Mouse (Mus musculus) limb, embryonic 15.5 days (tissue): Measurements from ENCODE around the gene Epsti1. TPM values are rescaled to one million over a fixed set of nuclear protein-coding genes. Genes with fewer than 3 reads are reported as not detected.

Experiments
- ATAC-seq: fragments of 200-750 bp; cut with Nextera tagmentation; 2 replicates; pipeline ENCODE4 v1.8.0; 2017; ENCODE audit warnings: low read depth, moderate TSS enrichment; ENCODE audit not compliant: insufficient number of reproducible peaks, low FRiP score, low TSS enrichment
- H3K27ac ChIP-seq: fragments of 300-500 bp; sonication (generic); 2 replicates; pipeline ENCODE4 v1.5.1; 2015; ENCODE audit warnings: moderate library complexity, mild to moderate bottlenecking, inconsistent platforms
- H3K27me3 ChIP-seq: fragments of 300-500 bp; sonication (generic); 2 replicates; pipeline ENCODE4 v1.6.1; 2015; ENCODE audit warnings: inconsistent platforms
- H3K36me3 ChIP-seq: fragments of 300-500 bp; sonication (generic); 2 replicates; pipeline ENCODE4 v1.6.1; 2015; ENCODE audit warnings: inconsistent platforms
- H3K4me1 ChIP-seq: fragments of 300-500 bp; sonication (generic); 2 replicates; pipeline ENCODE4 v1.6.1; 2015; ENCODE audit warnings: inconsistent platforms
- H3K4me2 ChIP-seq: fragments of 300-500 bp; sonication (generic); 2 replicates; pipeline ENCODE4 v1.6.1; 2015; ENCODE audit warnings: mild to moderate bottlenecking, inconsistent platforms
- H3K4me3 ChIP-seq: fragments of 300-500 bp; sonication (generic); 2 replicates; pipeline ENCODE4 v1.5.1; 2015; ENCODE audit warnings: mild to moderate bottlenecking, inconsistent platforms
- H3K9ac ChIP-seq: fragments of 300-500 bp; sonication (generic); 2 replicates; pipeline ENCODE4 v1.6.1; 2015; ENCODE audit warnings: inconsistent platforms
- H3K9me3 ChIP-seq: fragments of 300-500 bp; sonication (generic); 2 replicates; pipeline ENCODE4 v1.6.1; 2016; ENCODE audit warnings: inconsistent platforms
- WGBS: fragments of 180-500 bp; shearing (Covaris S2); methylation state at CpG from one replicate; pipeline ENCODE4 v1.1.7; 2015; 5-methylcytosine and 5-hydroxymethylcytosine counted together
- polyA plus RNA-seq: library from polyadenylated mRNA; unstranded; fragments of >200 nt; fragmentation: Nextera tagmentation; extraction: Ambion mirVana; gene quantifications from 2 replicates; pipeline ENCODE4 v1.2.1, GENCODE M21; 2015

Gene Epsti1
- polyA plus RNA-seq, 1 experiment from 2014 or later: 1.2 TPM

DNA sequence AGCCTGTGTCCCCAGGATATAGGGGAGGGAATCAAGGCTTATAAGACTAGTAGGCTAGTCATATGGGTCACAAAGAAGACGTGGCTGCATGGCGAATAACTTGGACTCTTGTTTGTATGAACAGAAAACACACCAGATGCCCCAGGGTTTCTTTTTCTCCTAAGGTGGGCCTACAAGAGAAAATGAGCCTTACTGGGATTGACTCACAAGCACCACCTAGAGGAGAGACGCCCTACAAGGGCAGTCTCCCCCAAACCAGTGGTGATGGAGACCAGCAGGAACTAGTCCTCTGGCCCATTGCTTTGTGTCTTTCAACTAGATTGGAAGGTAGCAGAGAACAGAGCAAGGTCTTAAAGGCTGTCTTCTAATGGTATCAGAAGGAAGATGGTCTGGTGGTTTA, 22.7 kb downstream of the Epsti1 start:
- no peak overlapping the region for H3K4me2 ChIP-seq
- H3K27ac ChIP-seq: no peak overlapping the region
- peaks cover 3% of the 10 kb centered on the region for H3K4me1 ChIP-seq
- no peak overlapping the region for H3K4me3 ChIP-seq
- ATAC-seq: no peak
- H3K27me3 ChIP-seq: no peaks in the 10 kb centered on the region
- no peaks in the 10 kb centered on the region for H3K36me3 ChIP-seq
- no peak overlapping the region for H3K9ac ChIP-seq
- 39% methylated on average over 3 of the region's 3 CpGs for WGBS
- no peaks in the 10 kb centered on the region for H3K9me3 ChIP-seq

DNA sequence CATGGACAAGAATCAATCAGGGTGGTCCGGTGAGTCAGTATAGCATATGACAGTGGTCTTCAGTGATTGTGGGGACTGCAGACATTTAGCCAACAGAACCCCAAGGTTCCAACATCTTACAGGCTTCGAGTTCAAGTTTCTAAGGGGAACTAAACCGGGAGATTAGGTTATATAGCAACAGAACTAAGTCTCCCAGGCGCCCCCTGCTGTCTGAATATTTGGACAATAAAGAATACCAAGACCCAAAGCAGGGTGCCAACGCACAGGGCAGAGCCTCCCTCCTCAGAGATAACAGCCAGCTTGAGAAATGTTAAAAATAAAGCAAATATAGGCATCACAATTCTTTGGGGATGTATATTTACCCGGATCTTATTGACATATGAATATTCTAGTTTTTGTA, 24.0 kb downstream of the Epsti1 start:
- H3K36me3 ChIP-seq: no peaks in the 10 kb centered on the region
- no peak overlapping the region for H3K9ac ChIP-seq
- ATAC-seq: no peak
- H3K9me3 ChIP-seq: no peaks in the 10 kb centered on the region
- peaks cover 5% of the 10 kb centered on the region; the same call in 1 of the 2 replicates for H3K4me1 ChIP-seq
- H3K4me3 ChIP-seq: no peak overlapping the region
- H3K27ac ChIP-seq: no peak overlapping the region
- 48% methylated on average over 6 of the region's 6 CpGs for WGBS
- H3K27me3 ChIP-seq: no peaks in the 10 kb centered on the region
- H3K4me2 ChIP-seq: no peak overlapping the region

DNA sequence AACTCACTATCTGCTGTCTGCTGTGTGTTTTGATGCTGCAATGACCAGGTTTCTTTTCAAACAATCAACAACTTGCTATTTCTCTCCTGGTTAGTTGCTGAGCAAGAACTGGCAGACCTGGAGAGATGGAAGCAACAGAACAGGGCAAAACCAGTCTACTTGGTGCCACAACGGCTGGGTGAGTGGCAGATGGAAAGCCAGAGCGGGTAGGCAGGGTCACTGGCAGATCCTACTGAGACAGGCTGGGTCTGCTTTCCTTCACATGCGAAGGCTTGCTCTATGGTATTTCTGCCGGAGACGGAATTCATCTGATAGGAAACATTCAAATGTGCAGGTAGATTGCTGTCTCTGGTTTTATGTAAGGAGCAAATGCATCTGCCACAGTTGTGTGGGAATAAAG, 24.6 kb downstream of the Epsti1 start:
- no peak overlapping the region for H3K4me3 ChIP-seq
- no peaks in the 10 kb centered on the region for H3K27me3 ChIP-seq
- no peak overlapping the region for H3K4me2 ChIP-seq
- no peaks in the 10 kb centered on the region for H3K36me3 ChIP-seq
- no peaks in the 10 kb centered on the region for H3K9me3 ChIP-seq
- H3K9ac ChIP-seq: no peak overlapping the region
- peaks cover 5% of the 10 kb centered on the region; the same call in 1 of the 2 replicates for H3K4me1 ChIP-seq
- ATAC-seq: no peak
- whole genome bisulfite sequencing: 57% methylated on average over 5 of the region's 5 CpGs
- H3K27ac ChIP-seq: no peak overlapping the region

DNA sequence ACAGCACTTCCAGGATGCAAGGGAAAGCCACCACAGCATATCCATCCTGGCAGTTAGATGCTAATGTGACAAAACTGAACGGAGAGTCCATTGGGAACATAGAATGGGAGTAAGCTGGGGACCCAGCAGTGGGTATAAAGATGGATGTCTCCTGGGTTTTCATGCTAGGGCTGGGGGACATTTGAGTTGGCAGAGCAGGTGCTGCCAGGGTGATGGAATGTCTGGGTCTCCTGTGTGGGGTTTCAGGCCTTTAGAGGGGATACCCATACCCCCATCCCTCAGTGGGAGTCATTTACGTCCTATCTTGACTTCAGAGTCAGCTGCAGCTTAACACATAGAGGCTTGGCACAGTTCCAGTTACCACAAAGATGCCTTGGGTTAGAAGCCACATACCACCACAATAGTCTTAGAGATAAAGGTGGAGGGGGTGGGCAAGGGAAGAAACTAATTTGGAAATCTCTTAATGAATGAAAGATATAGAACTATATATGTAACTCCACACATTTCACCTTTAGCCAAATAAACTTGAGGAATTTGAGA, 25.2 kb downstream of the Epsti1 start:
- H3K9ac ChIP-seq: no peak overlapping the region
- no peak overlapping the region for H3K4me2 ChIP-seq
- no peak overlapping the region for H3K4me3 ChIP-seq
- H3K4me1 ChIP-seq: peaks cover 5% of the 10 kb centered on the region; the same call in 1 of the 2 replicates
- no peaks in the 10 kb centered on the region for H3K27me3 ChIP-seq
- H3K36me3 ChIP-seq: no peaks in the 10 kb centered on the region
- H3K9me3 ChIP-seq: no peaks in the 10 kb centered on the region
- WGBS: 53% methylated on average over 2 of the region's 2 CpGs
- H3K27ac ChIP-seq: no peak overlapping the region
- ATAC-seq: no peak

DNA sequence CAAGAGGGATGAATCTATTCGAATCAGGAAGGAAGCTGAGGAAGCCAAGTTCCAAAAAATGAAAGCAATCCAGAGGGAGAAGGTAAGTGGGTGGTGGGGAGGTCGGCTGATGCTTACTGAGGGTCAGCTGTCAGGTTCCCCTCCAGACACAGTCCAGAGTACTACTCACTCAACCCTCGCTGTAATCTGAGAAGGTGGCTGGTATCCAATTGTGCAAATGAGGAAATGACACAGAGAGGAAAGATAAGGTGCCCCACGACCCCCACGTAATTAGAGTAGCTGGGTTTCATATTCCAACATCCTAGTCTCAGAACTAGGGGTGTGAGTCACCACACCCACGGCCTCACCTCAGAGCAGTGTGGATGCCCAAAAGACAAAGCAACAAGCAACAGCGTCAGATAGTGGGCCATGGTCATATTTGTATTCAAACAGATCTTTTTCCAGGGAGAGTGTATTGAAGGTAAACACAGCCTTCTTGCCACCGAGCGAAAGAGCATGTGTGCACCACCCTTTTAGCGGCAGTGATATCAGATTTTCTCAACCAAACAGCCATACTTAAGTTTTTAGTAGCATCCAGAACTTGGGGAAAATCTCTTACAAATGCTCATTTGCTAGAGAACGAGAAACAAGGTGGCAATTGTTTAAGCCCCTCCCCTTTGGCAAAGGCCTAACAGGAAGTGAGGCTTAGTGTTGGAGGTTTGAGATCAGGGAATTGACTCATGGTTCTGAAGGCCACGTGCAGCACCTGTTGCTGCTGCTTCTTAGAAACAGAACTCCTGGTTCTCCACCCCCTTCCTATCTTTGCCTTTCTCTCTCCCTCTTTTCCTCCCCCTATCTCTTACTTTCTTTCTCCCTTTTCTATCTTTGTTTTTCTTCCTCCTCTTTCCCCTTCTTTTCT, 28.4 kb downstream of the Epsti1 start:
- H3K9me3 ChIP-seq: no peaks in the 10 kb centered on the region
- H3K4me1 ChIP-seq: peaks cover 5% of the 10 kb centered on the region; the same call in 1 of the 2 replicates
- no peaks in the 10 kb centered on the region for H3K27me3 ChIP-seq
- no peak overlapping the region for H3K4me2 ChIP-seq
- WGBS: 34% methylated on average over 12 of the region's 12 CpGs
- no peak for ATAC-seq
- no peaks in the 10 kb centered on the region for H3K36me3 ChIP-seq
- H3K9ac ChIP-seq: no peak overlapping the region
- H3K27ac ChIP-seq: no peak overlapping the region
- H3K4me3 ChIP-seq: no peak overlapping the region

DNA sequence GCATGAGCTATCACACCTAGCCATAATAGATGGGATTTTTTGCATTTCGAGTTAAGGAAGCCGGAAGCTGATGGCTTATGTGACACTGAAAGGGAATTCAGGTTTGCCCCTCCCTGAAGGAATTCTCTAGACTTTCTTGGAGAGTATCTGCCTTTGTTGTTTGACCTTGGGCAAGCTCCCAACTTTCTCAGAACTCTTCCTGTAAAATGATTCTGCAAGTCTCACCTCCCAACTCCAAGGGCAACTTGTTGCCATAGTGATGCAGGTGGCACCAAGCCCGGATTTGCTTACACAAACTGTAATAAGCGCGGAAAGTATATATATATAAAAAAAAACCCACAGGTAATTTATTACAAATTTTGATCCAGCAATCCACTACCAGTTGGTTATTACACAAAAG, 29.2 kb downstream of the Epsti1 start:
- no peaks in the 10 kb centered on the region for H3K9me3 ChIP-seq
- peaks cover 5% of the 10 kb centered on the region; the same call in 1 of the 2 replicates for H3K4me1 ChIP-seq
- no peaks in the 10 kb centered on the region for H3K36me3 ChIP-seq
- WGBS: 64% methylated on average over 5 of the region's 5 CpGs
- no peak overlapping the region for H3K4me2 ChIP-seq
- H3K27me3 ChIP-seq: no peaks in the 10 kb centered on the region
- no peak overlapping the region for H3K27ac ChIP-seq
- H3K4me3 ChIP-seq: no peak overlapping the region
- ATAC-seq: no peak
- no peak overlapping the region for H3K9ac ChIP-seq

DNA sequence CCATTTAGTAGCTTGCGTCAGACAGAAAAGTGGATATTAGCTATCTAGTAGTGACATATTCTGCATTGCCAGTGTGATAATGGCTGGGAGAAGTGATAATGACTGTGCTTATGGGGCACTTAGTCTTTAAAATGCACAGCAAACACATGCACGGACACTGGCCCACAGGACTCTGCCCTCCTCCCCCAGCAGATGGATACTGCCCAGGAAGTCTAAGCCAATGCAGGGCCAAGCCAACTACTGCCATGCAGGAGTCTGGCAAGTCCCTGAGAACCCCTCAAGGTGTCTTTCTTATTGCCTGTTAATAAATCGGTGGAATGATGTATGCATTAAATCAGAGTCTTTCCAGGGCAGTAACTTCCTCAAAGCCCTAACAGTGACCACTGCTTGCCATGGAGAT, 30.4 kb downstream of the Epsti1 start:
- WGBS: 81% methylated on average over 3 of the region's 3 CpGs
- Histone ChIP-seq H3K27me3 (no peaks in the 10 kb centered on the region), H3K4me3 (no peak overlapping the region), H3K36me3 (no peaks in the 10 kb centered on the region), H3K4me2 (no peak overlapping the region), H3K4me1 (peaks cover 5% of the 10 kb centered on the region; the same call in 1 of the 2 replicates), H3K9ac (no peak overlapping the region), H3K27ac (no peak overlapping the region), H3K9me3 (no peaks in the 10 kb centered on the region)
- ATAC-seq: no peak

DNA sequence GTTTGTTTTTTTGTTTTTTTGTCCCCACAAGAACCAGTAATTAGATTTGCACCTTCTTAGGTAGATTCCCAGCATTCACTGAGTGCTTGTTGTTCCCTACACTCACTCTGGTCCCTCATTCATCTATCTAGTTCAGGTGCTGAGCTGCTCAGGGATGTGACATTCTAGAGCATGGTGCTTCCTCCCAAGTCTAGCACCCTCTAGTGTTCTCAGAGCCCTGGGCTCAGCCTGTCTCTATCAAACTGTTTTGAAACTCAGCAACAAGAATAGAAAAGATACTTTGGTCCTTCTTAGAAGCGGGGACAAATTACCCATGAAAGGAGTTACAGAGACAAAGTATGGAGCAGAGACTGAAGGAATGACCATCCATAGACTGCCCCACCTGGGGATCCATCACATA, 37.1 kb downstream of the Epsti1 start:
- Histone ChIP-seq H3K9me3 (no peaks in the 10 kb centered on the region), H3K27ac (no peak overlapping the region), H3K36me3 (no peaks in the 10 kb centered on the region), H3K4me3 (no peak overlapping the region), H3K4me1 (no peaks in the 10 kb centered on the region), H3K27me3 (0 out of 2 replicates have a peak, but pooled peaks cover 3% of the 10 kb centered on the region), H3K9ac (no peak overlapping the region), H3K4me2 (no peak overlapping the region)
- 90% methylated on average over 1 of the region's 1 CpGs for WGBS
- ATAC-seq: no peak

DNA sequence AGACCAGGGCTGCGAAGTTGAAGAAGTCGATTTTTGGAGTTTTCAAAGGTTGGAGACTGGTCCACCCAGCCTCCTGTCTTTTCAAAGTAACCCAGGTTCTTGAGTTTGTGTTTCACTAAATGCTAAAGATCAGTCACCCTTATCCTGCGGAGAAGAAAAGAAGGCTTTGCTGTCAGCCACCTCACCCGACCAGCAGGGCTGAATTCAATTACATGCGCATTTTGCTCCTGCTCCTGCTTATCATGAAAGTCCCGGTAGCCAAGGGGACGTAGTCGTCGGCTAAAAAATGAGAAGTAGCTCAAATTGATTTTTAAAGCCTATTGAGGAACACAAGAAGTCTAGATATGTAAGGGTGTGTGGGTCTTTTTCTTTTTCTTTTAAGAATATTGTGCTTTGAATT, 38.2 kb downstream of the Epsti1 start:
- ATAC-seq: no peak
- H3K4me3 ChIP-seq: no peak overlapping the region
- WGBS: 49% methylated on average over 9 of the region's 9 CpGs
- H3K27ac ChIP-seq: no peak overlapping the region
- 0 out of 2 replicates have a peak, but pooled peaks cover 3% of the 10 kb centered on the region for H3K27me3 ChIP-seq
- no peaks in the 10 kb centered on the region for H3K9me3 ChIP-seq
- no peaks in the 10 kb centered on the region for H3K4me1 ChIP-seq
- no peak overlapping the region for H3K4me2 ChIP-seq
- H3K9ac ChIP-seq: no peak overlapping the region
- H3K36me3 ChIP-seq: no peaks in the 10 kb centered on the region

DNA sequence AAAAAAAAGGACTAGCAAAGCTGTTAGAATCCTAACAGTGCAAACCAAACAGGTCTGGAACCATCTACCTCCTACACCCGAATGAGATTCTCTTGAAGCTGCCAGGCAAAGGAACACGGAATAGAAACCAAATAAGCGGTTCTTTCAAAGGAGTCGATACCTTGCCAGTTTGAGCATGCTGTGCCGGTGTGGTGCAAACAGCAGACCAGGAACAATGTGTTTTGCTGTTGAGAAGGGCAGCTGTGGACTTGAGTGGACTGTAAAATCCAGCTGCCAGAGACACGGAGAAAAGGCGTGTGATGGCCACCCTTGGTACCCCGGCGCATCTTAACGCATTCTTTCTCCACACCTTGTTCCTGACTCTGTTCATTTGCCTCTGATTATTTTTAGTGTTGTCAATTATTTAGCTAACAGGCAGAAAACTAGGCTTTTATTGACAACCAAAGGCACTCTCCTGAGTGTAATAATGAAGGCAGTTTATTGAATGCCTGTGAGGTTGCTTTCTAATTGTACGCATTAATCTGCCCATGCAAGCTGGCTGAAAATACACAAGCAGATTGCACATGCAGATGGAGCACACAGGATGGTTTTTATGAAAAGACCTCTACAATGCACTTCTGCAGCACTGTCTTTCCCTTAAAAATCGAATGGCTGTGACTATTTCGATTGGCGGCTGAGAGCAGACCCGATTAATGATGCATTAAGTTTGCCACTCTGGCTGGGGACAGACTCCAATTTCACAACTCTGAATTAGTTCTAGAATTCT, 38.9 kb downstream of the Epsti1 start:
- H3K9me3 ChIP-seq: no peaks in the 10 kb centered on the region
- H3K9ac ChIP-seq: no peak overlapping the region
- no peaks in the 10 kb centered on the region for H3K36me3 ChIP-seq
- 52% methylated on average over 15 of the region's 15 CpGs for WGBS
- 0 out of 2 replicates have a peak, but pooled peaks cover 3% of the 10 kb centered on the region for H3K27me3 ChIP-seq
- H3K4me3 ChIP-seq: no peak overlapping the region
- H3K27ac ChIP-seq: no peak overlapping the region
- H3K4me2 ChIP-seq: no peak overlapping the region
- no peaks in the 10 kb centered on the region for H3K4me1 ChIP-seq
- ATAC-seq: no peak

DNA sequence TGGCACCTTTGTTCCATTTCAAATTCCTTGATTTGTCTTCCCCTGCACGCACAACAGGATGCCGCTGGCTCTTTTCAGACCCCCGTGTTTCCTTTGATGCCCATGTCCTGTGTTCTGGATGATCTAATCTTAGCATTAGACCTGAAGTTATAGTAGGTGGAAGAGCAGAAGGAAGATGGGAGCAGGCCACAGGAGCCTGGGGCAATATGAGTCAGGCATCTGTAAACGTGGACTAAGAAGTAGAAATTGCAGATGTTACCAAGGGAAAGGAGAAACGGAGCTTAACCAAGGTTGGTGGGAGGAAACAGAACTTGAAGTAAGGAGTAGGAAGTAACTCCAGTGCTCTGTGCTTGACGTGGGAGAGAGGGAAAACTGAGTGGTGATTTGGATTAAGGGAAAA, 57.7 kb downstream of the Epsti1 start:
- Histone ChIP-seq H3K36me3 (no peaks in the 10 kb centered on the region), H3K4me1 (no peaks in the 10 kb centered on the region), H3K27ac (no peak overlapping the region), H3K27me3 (no peaks in the 10 kb centered on the region), H3K4me3 (no peak overlapping the region), H3K9me3 (no peaks in the 10 kb centered on the region), H3K9ac (no peak overlapping the region), H3K4me2 (no peak overlapping the region)
- ATAC-seq: no peak
- WGBS: 52% methylated on average over 6 of the region's 6 CpGs

DNA sequence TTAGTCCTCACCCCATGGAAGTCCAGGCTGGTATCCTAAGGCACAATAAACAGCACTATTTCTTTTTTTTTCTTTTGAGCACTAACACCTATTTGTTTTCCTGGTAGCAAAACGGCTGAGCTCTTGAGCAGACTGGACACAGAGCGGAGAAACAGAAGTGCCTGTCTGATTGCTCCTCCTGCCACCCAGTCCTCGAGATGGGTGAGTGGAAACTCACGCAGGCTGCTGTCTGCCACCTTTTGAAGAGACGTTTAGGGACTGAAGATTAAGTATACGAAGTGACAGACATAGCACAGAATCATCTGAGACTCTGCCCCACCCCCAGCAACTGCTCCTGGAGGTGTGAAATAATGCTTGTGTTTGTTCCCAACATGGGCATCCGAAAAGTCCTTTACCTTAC, 59.5 kb downstream of the Epsti1 start:
- 44% methylated on average over 7 of the region's 7 CpGs for WGBS
- H3K9ac ChIP-seq: no peak overlapping the region
- no peak overlapping the region for H3K27ac ChIP-seq
- no peaks in the 10 kb centered on the region for H3K27me3 ChIP-seq
- ATAC-seq: no peak
- H3K4me2 ChIP-seq: no peak overlapping the region
- no peaks in the 10 kb centered on the region for H3K4me1 ChIP-seq
- H3K36me3 ChIP-seq: no peaks in the 10 kb centered on the region
- no peaks in the 10 kb centered on the region for H3K9me3 ChIP-seq
- H3K4me3 ChIP-seq: no peak overlapping the region
